Mouse (Mus musculus) heart, postnatal 36 days (tissue): ENCODE results near the gene Tbcb. TPM values are rescaled to one million over a fixed set of nuclear protein-coding genes. Genes with fewer than 3 reads are reported as not detected.
"Not testable (repeated sequence)": the region's sequence is repeated elsewhere in the genome, so short reads cannot be mapped to it uniquely, and the experiment has no call there.

Experiments
- DNase-seq, 2 experiments: peaks; one replicate each; pipeline ENCODE4 v3.0.0; 2021 to 2022
- intact Hi-C: fragments of 180-260 bp; cut with DNase I; formaldehyde crosslinking; loops from one replicate; pipeline ENCODE4 v1.15.1; 2025
- total RNA-seq, 2 experiments: library from RNA; stranded (reverse); gene quantifications; 2 replicates each; pipeline ENCODE4 v1.2.3; 2021

Gene Tbcb
- total RNA-seq, 2 experiments from 2014 or later = 58.8 to 61.7 TPM

GRCm38 (mm10) chr7:30195461-30195860 is 36.6 kb downstream of the Tbcb start:
- no peak for DNase-seq
- intact Hi-C loops = no loop called here

- peak; percentile 94 to 95 for DNase-seq
- intact Hi-C loops = no loop called here
Measured at GRCm38 (mm10) chr7:30194884-30195283, 37.2 kb downstream of the Tbcb start.

GRCm38 (mm10) chr7:30194101-30194831 is 37.8 kb downstream of the Tbcb start:
- DNase-seq = peak; percentile 61 to 71
- intact Hi-C loops = no loop called here

- intact Hi-C loops = no loop called here
- DNase-seq = peak; percentile 77 to 83
Measured at GRCm38 (mm10) chr7:30193581-30194100, 38.4 kb downstream of the Tbcb start.

DNA sequence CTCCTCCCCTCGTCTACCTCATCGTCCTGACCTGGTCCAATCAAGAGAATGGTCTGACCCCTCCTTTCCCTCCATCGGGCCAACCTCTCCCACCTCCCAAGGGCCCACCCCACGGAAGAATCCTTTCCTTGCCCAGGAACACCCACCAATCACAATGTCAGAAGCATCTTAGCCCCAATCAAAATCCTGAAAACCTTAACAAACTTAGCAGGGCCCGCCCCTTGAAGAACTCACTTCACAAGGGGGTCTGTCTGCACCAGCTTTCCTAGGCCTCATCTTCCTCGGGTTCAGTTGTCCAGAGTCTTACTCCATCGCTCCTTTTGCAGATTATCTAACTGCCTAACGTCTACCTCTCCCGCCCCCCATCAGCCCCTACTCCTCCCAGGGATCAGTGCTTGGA is 39.1 kb downstream of the Tbcb start:
- intact Hi-C loops = no loop called here
- no peak for DNase-seq

GRCm38 (mm10) chr7:30192088-30192487 is 40.0 kb downstream of the Tbcb start:
- DNase-seq = no peak
- intact Hi-C loops = no loop called here

GRCm38 (mm10) chr7:30189116-30189491 is 43.0 kb downstream of the Tbcb start:
- intact Hi-C loops = no loop called here
- DNase-seq = no peak

- DNase-seq = no peak
- intact Hi-C loops = no loop called here
Measured at GRCm38 (mm10) chr7:30188344-30189115, 43.5 kb downstream of the Tbcb start.

GRCm38 (mm10) chr7:30184641-30185348 is 47.3 kb downstream of the Tbcb start:
- DNase-seq = no peak
- intact Hi-C loops = loop anchor here (5.0 kb wide), 1 partner anchor 33 kb away; no protein-coding TSS in a partner anchor

- intact Hi-C loops = loop anchor here (5.0 kb wide), 1 partner anchor 33 kb away; no protein-coding TSS in a partner anchor
- peak; percentile 89 to 92 for DNase-seq
Measured at GRCm38 (mm10) chr7:30183879-30184289, 48.2 kb downstream of the Tbcb start, which contains the start of gene Cox7a1. Gene Cox7a1 (plus strand): TSS chr7:30184144.

DNA sequence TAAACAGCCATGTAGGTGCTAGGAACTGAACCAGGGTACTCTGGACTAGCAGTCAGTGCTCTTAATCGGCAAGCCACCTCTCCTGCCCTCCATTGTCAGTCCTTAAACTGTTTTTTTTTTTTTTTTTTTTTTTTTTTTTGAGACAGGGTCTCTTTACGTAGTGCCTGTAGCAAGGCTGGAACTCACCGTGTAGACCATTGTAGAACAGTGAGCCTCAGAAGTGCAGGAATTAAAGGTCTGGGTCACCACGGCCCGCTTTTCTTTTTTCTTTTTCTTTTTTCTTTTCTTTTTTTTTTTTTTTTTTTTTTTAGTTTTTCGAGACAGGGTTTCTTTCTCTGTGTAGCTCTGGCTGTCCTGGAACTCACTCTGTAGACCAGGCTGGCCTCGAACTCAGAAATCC is 48.9 kb downstream of the Tbcb start:
- not testable (repeated sequence) for DNase-seq
- intact Hi-C loops = loop anchor here (5.0 kb wide), 1 partner anchor 34 kb away; no protein-coding TSS in a partner anchor

DNA sequence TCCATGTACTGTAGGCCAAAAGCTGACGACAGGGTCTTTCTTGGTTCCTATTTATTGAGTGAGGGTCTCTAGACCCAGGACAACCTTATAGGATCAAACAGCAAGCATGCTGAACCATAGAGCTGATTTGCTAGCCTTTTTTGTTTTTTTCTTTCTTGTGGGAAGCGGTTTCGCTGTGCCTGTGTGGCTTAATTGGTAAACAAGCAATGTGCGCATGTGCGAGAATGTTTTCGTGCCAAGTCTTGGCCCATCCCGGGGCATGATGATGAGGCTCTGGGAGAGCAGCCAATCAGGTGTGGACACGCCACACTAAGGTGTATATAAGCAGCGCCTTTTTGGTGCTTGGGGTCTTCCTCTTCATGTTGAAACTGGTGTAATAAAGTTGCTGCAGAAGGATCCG is 50.1 kb downstream of the Tbcb start:
- DNase-seq = not testable (repeated sequence)
- intact Hi-C loops = loop anchor here (1.0 to 5.0 kb wide), 2 partner anchors 23 to 35 kb away; no protein-coding TSS in a partner anchor

GRCm38 (mm10) chr7:30181308-30181707 is 50.8 kb downstream of the Tbcb start:
- peak; percentile 76 to 80 for DNase-seq

DNA sequence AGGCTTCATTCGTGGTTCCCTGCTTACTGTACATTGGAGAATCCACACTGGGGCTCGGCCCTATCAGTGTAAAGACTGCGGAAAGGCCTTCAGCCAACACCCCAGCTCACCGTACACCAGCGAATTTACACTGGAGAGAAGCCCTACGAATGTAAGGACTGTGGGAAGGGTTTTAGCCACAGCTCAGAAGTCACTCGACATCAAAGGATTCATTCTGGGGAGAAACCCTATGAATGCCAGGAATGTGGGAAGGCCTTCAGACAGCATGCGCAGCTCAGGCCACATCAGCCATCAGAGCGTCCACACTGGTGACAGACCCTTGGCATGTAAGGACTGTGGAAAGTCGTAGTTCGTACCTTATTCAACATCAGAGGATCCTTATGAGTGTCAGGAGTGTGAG is 53.8 kb downstream of the Tbcb start:
- intact Hi-C loops = no loop called here
- no peak for DNase-seq

More at GRCm38 (mm10) chr7:30181308-30181707, 50.8 kb downstream of the Tbcb start:
- intact Hi-C loops = loop anchor here (1.0 to 5.0 kb wide), 2 partner anchors 24 to 36 kb away; no protein-coding TSS in a partner anchor

GRCm38 (mm10) chr7:30176474-30176873 is 55.6 kb downstream of the Tbcb start:
- DNase-seq = no peak
- intact Hi-C loops = no loop called here

Other genes starting within 250 kb of the Tbcb start
- gene Zfp568, start 248.3 kb downstream of the Tbcb start, total RNA-seq = 10 to 100 TPM; 22.0 to 22.7 TPM
- 1 to 10 TPM; 2.4 to 2.7 TPM for gene Zfp14, start 180.9 kb downstream of the Tbcb start, total RNA-seq
- gene Zfp82, start 159.4 kb downstream of the Tbcb start, total RNA-seq = 1 to 10 TPM; 1.7 to 2.6 TPM
- gene Gm26920, start 141.9 kb downstream of the Tbcb start, total RNA-seq = not detected
- gene Zfp566, start 141.7 kb downstream of the Tbcb start, total RNA-seq = 1 to 10 TPM; 1.8 to 2.7 TPM
- 10 to 100 TPM; 30.9 to 35.3 TPM for gene Zfp260, start 137.5 kb downstream of the Tbcb start, total RNA-seq
- 1 to 10 TPM; 1.8 to 2.7 TPM for gene Zfp382, start 110.3 kb downstream of the Tbcb start, total RNA-seq
- gene Zfp146, start 62.5 kb downstream of the Tbcb start, total RNA-seq = 10 to 100 TPM; 26.3 to 30.3 TPM
- gene Cox7a1, start 48.1 kb downstream of the Tbcb start, total RNA-seq = 1,000 to 10,000 TPM; 2,810 to 3,153 TPM
- 100 to 1,000 TPM; 289 to 298 TPM for gene Capns1, start 33.5 kb downstream of the Tbcb start, total RNA-seq
- 10 to 100 TPM; 52.3 to 59.5 TPM for gene Polr2i, start 324 bp downstream of the Tbcb start, total RNA-seq
- not detected for gene Ovol3, start 3.5 kb upstream of the Tbcb start, total RNA-seq
- under 1 TPM; 0.22 to 0.35 TPM for gene Thap8, start 47.8 kb upstream of the Tbcb start, total RNA-seq
- gene Wdr62, start 48.1 kb upstream of the Tbcb start, total RNA-seq = 1 to 10 TPM; 1.5 to 1.9 TPM
- gene Clip3, start 59.5 kb upstream of the Tbcb start, total RNA-seq = 10 to 100 TPM in 1 of 2 experiments, 1 to 10 TPM in 1; 6.0 to 11.4 TPM
- 10 to 100 TPM; 22.0 to 23.0 TPM for gene Alkbh6, start 76.4 kb upstream of the Tbcb start, total RNA-seq
- gene Syne4, start 82.5 kb upstream of the Tbcb start, total RNA-seq = 1 to 10 TPM in 1 of 2 experiments, under 1 TPM in 1; 0.81 to 1.3 TPM
- under 1 TPM; 0.65 to 0.78 TPM for gene E130208F15Rik, start 89.5 kb upstream of the Tbcb start, total RNA-seq
- 10 to 100 TPM; 12.0 to 12.5 TPM for gene Sdhaf1, start 91.6 kb upstream of the Tbcb start, total RNA-seq
- 1 to 10 TPM; 1.3 to 1.4 TPM for gene Lrfn3, start 130.5 kb upstream of the Tbcb start, total RNA-seq
- 10 to 100 TPM; 22.1 to 22.4 TPM for gene Tyrobp, start 181.5 kb upstream of the Tbcb start, total RNA-seq
- gene Hcst, start 187.6 kb upstream of the Tbcb start, total RNA-seq = not detected
- gene Nfkbid, start 189.5 kb upstream of the Tbcb start, total RNA-seq = under 1 TPM; 0.27 to 0.28 TPM
- 1 to 10 TPM; 2.7 to 3.1 TPM for gene Aplp1, start 213.3 kb upstream of the Tbcb start, total RNA-seq
- gene Kirrel2, start 225.4 kb upstream of the Tbcb start, total RNA-seq = not detected
- gene Nphs1, start 226.0 kb upstream of the Tbcb start, total RNA-seq = not detected